Mouse (Mus musculus) C2C12 (cell line): ENCODE data around the gene Scrt2. TPM values are rescaled to one million over a fixed set of nuclear protein-coding genes. Genes with fewer than 3 reads are reported as not detected.

Experiments used
- H3K27me3 ChIP-seq: one replicate; pipeline ENCODE4 v1.6.1; 2011; ENCODE audit not compliant: control insufficient read depth, insufficient read depth, insufficient read length
- H3K36me3 ChIP-seq: one replicate; pipeline ENCODE4 v1.6.1; 2011; ENCODE audit not compliant: control insufficient read depth, insufficient read depth
- H3K4me3 ChIP-seq: one replicate; pipeline ENCODE4 v1.5.1; 2011; ENCODE audit warnings: mild to moderate bottlenecking, control low read depth; ENCODE audit not compliant: poor library complexity, insufficient read depth, severe bottlenecking
- H3K79me2 ChIP-seq: one replicate; pipeline ENCODE4 v1.6.1; 2011; ENCODE audit not compliant: control insufficient read depth, insufficient read depth
- H3K79me3 ChIP-seq: one replicate; pipeline ENCODE4 v1.6.1; 2011; ENCODE audit warnings: low read depth, control low read depth
- H3ac ChIP-seq: one replicate; pipeline ENCODE3; 2011; ENCODE audit warnings: low read depth; ENCODE audit not compliant: control insufficient read depth, insufficient read length
- CEBPB ChIP-seq: IDR thresholded peaks from one replicate; pipeline ENCODE4 v1.6.1; 2011; ENCODE audit warnings: low read depth, mild to moderate bottlenecking, control low read depth, moderate library complexity
- CTCF ChIP-seq: IDR thresholded peaks from one replicate; pipeline ENCODE4 v1.5.1; 2011; ENCODE audit not compliant: control insufficient read depth, insufficient read depth, insufficient read length
- FOSL1 ChIP-seq: IDR thresholded peaks from one replicate; pipeline ENCODE4 v1.8.0; 2011; ENCODE audit warnings: mild to moderate bottlenecking, low read length; ENCODE audit not compliant: poor library complexity, insufficient read depth, severe bottlenecking
- MAX ChIP-seq: IDR thresholded peaks from one replicate; pipeline ENCODE4 v1.6.1; 2011; ENCODE audit warnings: mild to moderate bottlenecking, control low read depth
- MYOD1 ChIP-seq: IDR thresholded peaks from one replicate; pipeline ENCODE4 v1.6.1; 2011; ENCODE audit warnings: low read depth; ENCODE audit not compliant: control insufficient read depth, insufficient read length
- MYOG ChIP-seq: IDR thresholded peaks from one replicate; pipeline ENCODE4 v1.6.1; 2011; ENCODE audit not compliant: control insufficient read depth, insufficient read length; ENCODE audit errors: extremely low read depth
- USF1 ChIP-seq: IDR thresholded peaks from one replicate; pipeline ENCODE4 v1.6.1; 2011; ENCODE audit warnings: low read depth, mild to moderate bottlenecking, control low read depth, moderate library complexity
- polyA plus RNA-seq: library from polyadenylated mRNA; unstranded; fragments of >200 nt; fragmentation: generic; extraction: Trizol; gene quantifications from one replicate; pipeline ENCODE4 v1.2.1, GENCODE M21; 2012; ENCODE audit warnings: missing spikeins

Gene Scrt2
- polyA plus RNA-seq, 1 experiment: not detected

- Histone ChIP-seq H3K79me3 (peaks cover 14% of the 10 kb centered on the region), H3K27me3 (peaks cover under 1% of the 10 kb centered on the region), H3K79me2 (peaks cover 30% of the 10 kb centered on the region), H3K36me3 (peaks cover 38% of the 10 kb centered on the region), H3K4me3 (no peak overlapping the region), H3ac (no peak overlapping the region)
- no peak for TF ChIP-seq MYOG
- TF ChIP-seq CEBPB: no peak
- no peak for TF ChIP-seq USF1
- TF ChIP-seq CTCF: no peak
- TF ChIP-seq FOSL1: no peak
- no peak for TF ChIP-seq MYOD1
- no peak for TF ChIP-seq MAX
Observed at GRCm38 (mm10) chr2:152109386-152109785, 28.1 kb downstream of the Scrt2 start.

GRCm38 (mm10) chr2:152111311-152111710 is 30.0 kb downstream of the Scrt2 start:
- H3K79me2 ChIP-seq: peaks cover 23% of the 10 kb centered on the region
- TF ChIP-seq CEBPB (no peak), MYOG (no peak), FOSL1 (no peak), CTCF (no peak), MYOD1 (no peak), USF1 (no peak)
- peaks cover 10% of the 10 kb centered on the region for H3K79me3 ChIP-seq
- H3ac ChIP-seq: no peak overlapping the region
- no peak overlapping the region for H3K4me3 ChIP-seq
- peaks cover 38% of the 10 kb centered on the region for H3K36me3 ChIP-seq
- H3K27me3 ChIP-seq: peaks cover 20% of the 10 kb centered on the region

- H3ac ChIP-seq: no peak overlapping the region
- TF ChIP-seq USF1: no peak
- TF ChIP-seq CTCF: peak; percentile 95
- H3K79me3 ChIP-seq: peaks cover 4% of the 10 kb centered on the region
- peaks cover 38% of the 10 kb centered on the region for H3K36me3 ChIP-seq
- no peak overlapping the region for H3K4me3 ChIP-seq
- H3K27me3 ChIP-seq: peaks cover 20% of the 10 kb centered on the region
- peaks cover 17% of the 10 kb centered on the region for H3K79me2 ChIP-seq
Observed at GRCm38 (mm10) chr2:152111920-152112319, 30.6 kb downstream of the Scrt2 start.

GRCm38 (mm10) chr2:152112490-152112889 is 31.2 kb downstream of the Scrt2 start:
- Histone ChIP-seq H3K79me2 (peaks cover 11% of the 10 kb centered on the region), H3K79me3 (peaks cover 2% of the 10 kb centered on the region), H3ac (no peak overlapping the region), H3K36me3 (peaks cover 33% of the 10 kb centered on the region), H3K4me3 (no peak overlapping the region), H3K27me3 (peaks cover 20% of the 10 kb centered on the region)
- TF ChIP-seq CEBPB (no peak), FOSL1 (no peak), MYOG (no peak), CTCF (no peak), MAX (no peak), MYOD1 (no peak), USF1 (no peak)

GRCm38 (mm10) chr2:152112970-152113369 is 31.6 kb downstream of the Scrt2 start:
- no peak overlapping the region for H3ac ChIP-seq
- H3K79me3 ChIP-seq: no peaks in the 10 kb centered on the region
- no peak for TF ChIP-seq CEBPB
- TF ChIP-seq MYOG: no peak
- TF ChIP-seq CTCF: no peak
- TF ChIP-seq FOSL1: no peak

More at GRCm38 (mm10) chr2:152112970-152113369, 31.6 kb downstream of the Scrt2 start:
- peaks cover 28% of the 10 kb centered on the region for H3K36me3 ChIP-seq
- H3K79me2 ChIP-seq: peaks cover 6% of the 10 kb centered on the region
- peaks cover 20% of the 10 kb centered on the region for H3K27me3 ChIP-seq
- no peak overlapping the region for H3K4me3 ChIP-seq
